Mouse (Mus musculus) heart, adult 2 months (tissue): ENCODE results near the gene Rps28. TPM values are rescaled to one million over a fixed set of nuclear protein-coding genes. Genes with fewer than 3 reads are reported as not detected.
A peak's percentile ranks its signal among the peaks of the same experiment; 100 is the strongest.

Experiments used
- DNase-seq, 2 experiments: peaks; one replicate each; pipeline ENCODE4 v3.0.0; 2021
- H3K27ac ChIP-seq: fragments of 200-600 bp; 2 replicates; pipeline ENCODE4 v1.8.1; 2022
- H3K27me3 ChIP-seq: fragments of 200-500 bp; 2 replicates; pipeline ENCODE4 v1.6.1; 2012; ENCODE audit warnings: mild to moderate bottlenecking, low read length, inconsistent platforms, mixed read lengths; ENCODE audit not compliant: control insufficient read depth, insufficient read depth
- H3K36me3 ChIP-seq: fragments of 200-500 bp; 2 replicates; pipeline ENCODE4 v1.6.1; 2012; ENCODE audit warnings: low read length, inconsistent platforms; ENCODE audit not compliant: control insufficient read depth, insufficient read depth
- H3K4me1 ChIP-seq: fragments of 200-500 bp; 2 replicates; pipeline ENCODE4 v1.6.1; 2011; ENCODE audit warnings: low read length; ENCODE audit not compliant: control insufficient read depth, insufficient read depth
- H3K4me3 ChIP-seq: fragments of 200-600 bp; 2 replicates; pipeline ENCODE4 v1.8.1; 2022
- H3K79me2 ChIP-seq: fragments of 200-500 bp; replicated peaks from 2 replicates; pipeline ENCODE4 v1.6.1; 2012; ENCODE audit warnings: mild to moderate bottlenecking, inconsistent platforms, low read length, moderate library complexity, mixed read lengths; ENCODE audit not compliant: control insufficient read depth, insufficient read depth
- H3K9ac ChIP-seq: fragments of 200-500 bp; 2 replicates; pipeline ENCODE4 v1.6.1; 2012; ENCODE audit warnings: low read depth, mild to moderate bottlenecking, control low read depth, inconsistent platforms, low read length, mixed read lengths
- CTCF ChIP-seq: fragments of 200-600 bp; IDR thresholded peaks from 2 replicates; pipeline ENCODE4 v1.8.1; 2022; ENCODE audit warnings: antibody characterized with exemption, mild to moderate bottlenecking, moderate library complexity
- EP300 ChIP-seq: fragments of 200-500 bp; IDR thresholded peaks from 2 replicates; pipeline ENCODE4 v1.6.1; 2011; ENCODE audit warnings: low read depth, low read length, control low read depth; ENCODE audit not compliant: insufficient read depth
- POLR2A ChIP-seq: fragments of 200-500 bp; IDR thresholded peaks from 2 replicates; pipeline ENCODE4 v1.6.1; 2011; ENCODE audit warnings: mild to moderate bottlenecking, low read depth, low read length, control low read depth; ENCODE audit not compliant: insufficient read depth
- WGBS: fragments of 180-500 bp; shearing (Covaris S2); methylation state at CpG from one replicate; pipeline ENCODE4 v1.1.7; 2018; 5-methylcytosine and 5-hydroxymethylcytosine counted together
- intact Hi-C: fragments of 180-260 bp; cut with DNase I; formaldehyde crosslinking; loops from one replicate; pipeline ENCODE4 v1.15.1; 2025
- polyA plus RNA-seq: library from polyadenylated mRNA; depleted of rRNA; stranded (reverse); fragments of >200 nt; gene quantifications from 2 replicates; pipeline ENCODE4 v1.2.3, GENCODE M21; 2012
- total RNA-seq, 2 experiments: library from RNA; stranded (reverse); gene quantifications; 2 replicates each; pipeline ENCODE4 v1.2.3; 2021

Rps28 gene
- total and polyA plus RNA-seq, 3 experiments = 480 to 757 (median 683) TPM

DNA sequence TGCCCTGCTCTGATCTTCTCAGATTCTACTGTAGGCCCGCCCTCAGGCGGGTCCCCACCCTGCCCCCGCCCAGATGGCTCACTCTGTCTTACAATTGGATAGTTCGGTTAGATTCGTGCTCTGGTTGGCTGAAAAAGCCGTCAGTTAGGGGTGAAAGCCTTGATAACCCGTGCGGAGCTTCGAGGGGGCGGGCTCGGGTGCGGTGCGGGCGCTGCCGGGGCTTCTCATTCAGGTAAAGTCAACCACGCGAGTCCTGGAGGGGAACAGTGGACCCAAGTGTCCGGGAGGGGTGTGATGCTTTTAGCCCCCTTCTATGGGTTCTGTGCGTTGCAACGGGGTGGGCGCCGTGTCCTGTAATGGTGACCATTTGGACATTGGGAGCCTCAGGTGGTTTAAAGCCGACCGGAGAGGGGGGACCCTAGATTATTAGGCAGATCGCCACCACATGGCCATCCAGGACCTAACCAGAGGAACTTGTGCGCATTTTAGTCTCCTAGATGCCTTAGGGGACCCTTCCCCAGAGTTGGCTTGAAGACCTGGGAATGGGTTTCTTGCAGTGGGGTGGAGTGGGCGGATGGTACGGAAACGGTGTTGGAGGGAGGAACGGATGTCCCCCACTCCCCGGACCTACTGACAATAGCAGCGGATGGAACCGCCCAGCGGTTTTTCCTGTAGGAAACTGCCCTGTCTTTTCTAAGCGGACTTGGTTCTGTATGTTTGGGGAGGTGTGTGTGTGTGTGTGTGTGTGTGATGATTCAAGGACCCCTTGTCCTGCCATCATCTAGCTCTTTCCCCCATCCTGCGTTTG, 13.8 kb downstream of the Rps28 start, which contains the start of gene Kank3:
Gene Kank3 (plus strand): TSS at position 186 of the 808 bp plus-strand sequence.
- Histone ChIP-seq H3K27ac (peak within 1 kb of the TSS; percentile 95), H3K9ac (peak within 1 kb of the TSS; percentile 82), H3K4me1 (no peaks in the 10 kb centered on the region; the same call in none of the 2 replicates), H3K36me3 (peaks cover 7% of the 10 kb centered on the region; the same call in 1 of the 2 replicates), H3K27me3 (no peaks in the 10 kb centered on the region), H3K4me3 (peak within 1 kb of the TSS; percentile 84), H3K79me2 (no peaks in the 10 kb centered on the region)
- WGBS = under 1% methylated on average over 36 of the region's 36 CpGs
- peak; percentile 94 to 95 for DNase-seq
- intact Hi-C loops = loop anchor here (2.0 kb wide), 1 partner anchor 18 kb away; no protein-coding TSS in a partner anchor
- TF ChIP-seq CTCF (no peak), POLR2A (peak; percentile 93), EP300 (peak; percentile 90; the same call in 1 of the 2 replicates)

DNA sequence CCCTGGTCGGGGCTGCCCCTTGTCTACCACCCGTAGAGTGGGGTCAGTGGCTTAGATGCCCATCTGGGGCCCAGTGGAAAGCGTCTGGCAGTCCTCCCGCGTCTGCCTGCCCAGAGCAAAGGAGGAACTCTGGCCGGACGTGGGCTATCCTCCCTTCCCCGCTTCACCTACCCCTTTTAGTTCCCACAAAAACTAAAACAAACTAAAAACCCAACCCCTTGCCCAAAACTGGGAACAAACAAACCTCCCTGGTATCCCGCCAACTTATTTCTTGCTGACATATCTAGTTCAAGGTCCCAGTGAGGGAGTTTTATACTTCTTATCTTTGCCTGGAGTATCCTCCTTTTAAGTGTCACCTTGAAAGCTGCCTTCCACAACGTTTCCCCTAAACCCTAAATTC, 16.2 kb downstream of the Rps28 start:
- Histone ChIP-seq H3K9ac (no peak overlapping the region), H3K27me3 (no peaks in the 10 kb centered on the region), H3K36me3 (no peaks in the 10 kb centered on the region), H3K4me3 (no peak overlapping the region), H3K79me2 (no peaks in the 10 kb centered on the region), H3K27ac (no peak overlapping the region), H3K4me1 (no peaks in the 10 kb centered on the region; the same call in 1 of the 2 replicates)
- 38% methylated on average over 10 of the region's 10 CpGs for WGBS
- TF ChIP-seq POLR2A (no peak), CTCF (no peak), EP300 (no peak)
- intact Hi-C loops = no loop called here
- DNase-seq = no peak

DNA sequence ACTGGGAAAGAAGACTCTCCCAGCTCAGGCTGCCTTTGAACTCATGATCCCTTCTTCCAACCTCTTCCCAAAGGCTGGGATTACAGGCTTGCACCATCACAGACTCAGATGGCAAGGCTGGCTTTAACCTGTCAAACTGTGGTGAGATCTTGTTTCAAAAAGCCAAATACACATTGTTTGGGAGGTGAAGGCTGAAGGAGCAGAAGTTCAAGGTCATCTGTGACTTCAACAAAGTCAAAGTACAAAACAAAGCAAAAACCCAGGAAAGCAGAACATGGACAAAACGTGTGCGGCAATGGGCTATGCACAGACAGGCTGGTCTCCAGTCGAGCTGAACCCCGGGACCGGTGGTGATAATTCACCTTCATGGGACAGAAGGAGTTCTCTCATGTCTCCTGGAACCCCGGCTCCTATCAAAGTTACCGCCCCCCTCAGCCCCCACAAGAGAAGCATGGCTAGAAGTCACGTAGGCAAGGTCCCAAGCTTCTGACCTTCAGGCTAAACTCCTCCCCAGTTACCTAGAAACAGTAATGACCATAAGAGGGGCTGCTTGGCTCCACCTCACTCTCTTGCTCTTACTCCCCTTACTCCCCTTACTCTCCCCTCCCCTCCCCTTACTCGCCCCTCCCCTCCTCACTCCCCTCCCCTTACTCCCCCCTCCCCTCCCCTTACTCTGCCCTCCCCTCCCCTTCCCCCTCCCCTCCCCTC, 17.0 kb downstream of the Rps28 start:
- TF ChIP-seq POLR2A (no peak), CTCF (no peak), EP300 (no peak)
- Histone ChIP-seq H3K9ac (no peak overlapping the region), H3K27me3 (no peaks in the 10 kb centered on the region), H3K79me2 (no peaks in the 10 kb centered on the region), H3K27ac (no peak overlapping the region), H3K36me3 (no peaks in the 10 kb centered on the region), H3K4me1 (no peaks in the 10 kb centered on the region; the same call in 1 of the 2 replicates), H3K4me3 (no peak overlapping the region)
- 56% methylated on average over 8 of the region's 9 CpGs for WGBS
- intact Hi-C loops = no loop called here
- DNase-seq = no peak

DNA sequence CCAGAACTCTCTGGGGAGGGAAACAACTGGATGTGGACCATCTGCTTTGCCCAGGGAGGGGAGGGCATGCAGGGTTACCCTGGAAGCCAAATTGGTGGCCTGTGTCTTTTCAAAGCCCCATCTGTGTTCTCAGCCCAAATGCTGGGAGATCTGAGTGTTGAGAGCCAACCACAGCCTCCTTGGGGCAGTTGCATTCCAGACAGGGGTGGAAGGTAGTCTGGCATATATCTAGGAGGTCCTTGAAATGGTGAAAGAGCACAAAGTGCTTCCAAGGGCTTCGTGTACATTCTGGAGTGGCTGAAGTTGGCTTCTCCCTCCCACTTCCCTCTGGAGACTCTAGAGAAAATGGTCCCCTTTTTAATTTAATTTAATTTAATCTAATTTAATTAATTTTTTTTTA, 19.6 kb downstream of the Rps28 start:
- H3K27ac ChIP-seq = no peak overlapping the region
- no peaks in the 10 kb centered on the region for H3K79me2 ChIP-seq
- no peak overlapping the region for H3K4me3 ChIP-seq
- no peaks in the 10 kb centered on the region; the same call in 1 of the 2 replicates for H3K4me1 ChIP-seq
- H3K9ac ChIP-seq = no peak overlapping the region
- DNase-seq = no peak
- WGBS = 20% methylated on average over 1 of the region's 1 CpGs
- no peaks in the 10 kb centered on the region for H3K27me3 ChIP-seq
- no peak for TF ChIP-seq CTCF
- TF ChIP-seq EP300 = no peak
- TF ChIP-seq POLR2A = no peak
- intact Hi-C loops = loop anchor here (5.0 kb wide), 1 partner anchor 367 kb away; no protein-coding TSS in a partner anchor
- H3K36me3 ChIP-seq = no peaks in the 10 kb centered on the region

DNA sequence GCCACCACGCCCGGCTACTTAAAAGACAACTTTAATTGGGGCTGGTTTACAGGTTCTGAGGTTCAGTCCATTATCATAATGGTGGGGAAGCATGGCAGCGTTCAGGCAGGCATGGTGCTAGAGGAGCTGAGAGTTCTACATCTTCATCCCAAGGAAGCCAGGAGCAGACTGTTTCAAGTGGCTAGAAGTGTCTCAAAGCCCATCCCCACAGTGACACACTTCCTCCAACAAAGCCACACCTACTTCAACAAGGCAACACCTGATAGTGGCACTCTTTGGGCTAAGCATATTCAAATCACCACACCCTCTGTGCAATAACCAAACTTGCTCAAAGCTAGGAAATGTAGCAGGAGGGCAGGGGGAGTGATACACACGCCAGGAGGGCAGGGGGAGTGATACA, 20.2 kb downstream of the Rps28 start:
- intact Hi-C loops = loop anchor here (5.0 kb wide), 1 partner anchor 367 kb away; no protein-coding TSS in a partner anchor
- no peaks in the 10 kb centered on the region for H3K27me3 ChIP-seq
- H3K4me1 ChIP-seq = no peaks in the 10 kb centered on the region; the same call in 1 of the 2 replicates
- no peaks in the 10 kb centered on the region for H3K36me3 ChIP-seq
- H3K27ac ChIP-seq = no peak overlapping the region
- no peak overlapping the region for H3K4me3 ChIP-seq
- no peak overlapping the region for H3K9ac ChIP-seq
- no peaks in the 10 kb centered on the region for H3K79me2 ChIP-seq
- TF ChIP-seq EP300 = no peak
- TF ChIP-seq POLR2A = no peak
- no peak for TF ChIP-seq CTCF
- 63% methylated on average over 4 of the region's 4 CpGs for WGBS
- DNase-seq = no peak
